Mouse (Mus musculus) lung, embryonic 14.5 days (tissue): ENCODE measurements around the gene F2r. TPM values are rescaled to one million over a fixed set of nuclear protein-coding genes. Genes with fewer than 3 reads are reported as not detected.

ENCODE experiments used
- ATAC-seq: fragments of 200-750 bp; cut with Nextera tagmentation; 2 replicates; pipeline ENCODE4 v1.8.0; 2017; ENCODE audit warnings: mild to moderate bottlenecking, moderate TSS enrichment, moderate library complexity; ENCODE audit not compliant: insufficient read depth
- DNase-seq: peaks from one replicate; pipeline ENCODE4 v3.0.0-alpha.2; 2015
- H3K27ac ChIP-seq: fragments of 300-500 bp; sonication (generic); 2 replicates; pipeline ENCODE4 v1.5.1; 2014; ENCODE audit warnings: low read depth, mild to moderate bottlenecking, moderate library complexity
- H3K27me3 ChIP-seq: fragments of 300-500 bp; sonication (generic); 2 replicates; pipeline ENCODE4 v1.6.1; 2014; ENCODE audit warnings: low read length, control low read depth; ENCODE audit not compliant: insufficient read depth
- H3K36me3 ChIP-seq: fragments of 300-500 bp; sonication (generic); 2 replicates; pipeline ENCODE4 v1.6.1; 2014; ENCODE audit warnings: control low read depth; ENCODE audit not compliant: insufficient read depth
- H3K4me1 ChIP-seq: fragments of 300-500 bp; sonication (generic); 2 replicates; pipeline ENCODE4 v1.6.1; 2014; ENCODE audit warnings: antibody characterized with exemption, control low read depth; ENCODE audit not compliant: insufficient read depth
- H3K4me2 ChIP-seq: fragments of 300-500 bp; sonication (generic); 2 replicates; pipeline ENCODE4 v1.6.1; 2014; ENCODE audit warnings: mild to moderate bottlenecking
- H3K4me3 ChIP-seq: fragments of 300-500 bp; sonication (generic); 2 replicates; pipeline ENCODE4 v1.5.1; 2014; ENCODE audit warnings: low read depth, low read length
- H3K9ac ChIP-seq: fragments of 300-500 bp; sonication (generic); 2 replicates; pipeline ENCODE4 v1.6.1; 2014
- H3K9me3 ChIP-seq: fragments of 300-500 bp; sonication (generic); 2 replicates; pipeline ENCODE4 v1.6.1; 2016; ENCODE audit warnings: low read depth, low read length, control low read depth
- CTCF ChIP-seq: IDR thresholded peaks from 2 replicates; pipeline ENCODE4 v1.5.1; 2016; ENCODE audit warnings: antibody characterized with exemption, low read depth
- whole genome bisulfite sequencing: fragments of 180-500 bp; shearing (Covaris S2); extraction: QIAGEN DNeasy Blood & Tissue Kit; methylation state at CpG from one replicate; pipeline ENCODE4 v1.1.7; 2014; 5-methylcytosine and 5-hydroxymethylcytosine counted together
- polyA plus RNA-seq: library from polyadenylated mRNA; unstranded; fragments of >200 nt; fragmentation: Nextera tagmentation; extraction: Ambion mirVana; gene quantifications from 2 replicates; pipeline ENCODE4 v1.2.1, GENCODE M21; 2014

F2r gene
- polyA plus RNA-seq, 1 experiment from 2014 or later: 109 TPM

DNA sequence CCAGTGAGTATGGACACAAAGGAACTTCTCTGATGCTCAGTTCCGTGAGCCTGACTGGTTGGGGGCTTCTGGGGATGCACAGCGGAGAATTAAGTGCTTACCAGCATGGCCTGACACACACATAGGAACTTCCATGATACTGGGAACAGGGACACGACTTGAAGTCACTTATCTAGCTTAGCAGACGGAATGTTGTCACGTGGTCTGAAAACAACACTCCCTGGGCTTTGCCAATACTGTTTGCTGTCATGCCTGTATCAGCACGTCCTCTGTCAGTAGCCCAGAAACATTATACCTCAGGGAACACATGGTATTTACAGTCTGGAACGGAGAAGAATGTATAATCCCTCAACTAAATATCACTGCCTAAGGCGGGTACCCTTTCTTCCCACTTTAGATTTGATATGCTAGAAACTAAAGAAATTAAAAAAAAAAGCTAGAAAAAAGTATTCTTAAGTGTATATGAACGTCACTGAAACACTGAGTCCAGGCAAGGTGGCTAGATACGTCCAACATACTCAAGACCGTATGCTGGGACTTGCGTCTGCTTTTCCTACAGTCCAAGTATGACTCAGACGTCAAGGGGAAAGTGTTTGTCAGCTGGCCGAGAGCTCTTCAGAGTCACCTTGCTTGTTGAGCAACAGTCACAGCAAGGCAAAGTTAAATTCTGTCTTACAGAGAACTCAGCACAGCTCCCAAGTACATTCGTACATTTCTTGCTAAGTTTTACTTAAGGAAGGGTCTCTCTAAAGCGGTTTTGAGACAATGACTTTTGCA is 7.3 kb downstream of the F2r start:
- H3K4me2 ChIP-seq: no peak overlapping the region
- no peaks in the 10 kb centered on the region for H3K27me3 ChIP-seq
- no peaks in the 10 kb centered on the region for H3K9me3 ChIP-seq
- ATAC-seq (peak; percentile 52; the same call in 1 of the 2 replicates), DNase-seq (no peak)
- H3K27ac ChIP-seq: no peak overlapping the region
- H3K4me1 ChIP-seq: peaks cover 5% of the 10 kb centered on the region; the same call in 1 of the 2 replicates
- H3K36me3 ChIP-seq: peaks cover 12% of the 10 kb centered on the region
- H3K4me3 ChIP-seq: no peak overlapping the region
- H3K9ac ChIP-seq: no peak overlapping the region
- no peak for TF ChIP-seq CTCF
- WGBS: 65% methylated on average over 16 of the region's 16 CpGs

DNA sequence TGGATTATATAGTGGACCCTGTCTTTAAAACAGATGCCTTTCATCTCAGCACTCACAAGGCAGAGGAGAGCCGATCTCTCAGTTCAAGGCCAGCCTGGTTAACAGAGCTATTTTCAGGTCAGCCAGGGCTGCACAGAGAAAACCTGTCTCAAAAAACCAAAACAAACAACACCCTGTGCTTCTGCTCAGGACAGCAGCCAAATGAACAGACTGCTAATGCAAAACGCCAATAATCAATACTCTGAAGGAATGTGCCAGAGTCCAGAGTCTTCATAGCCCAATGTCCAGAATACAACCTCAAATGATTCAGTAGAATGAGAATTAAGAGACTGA is 9.2 kb downstream of the F2r start:
- Histone ChIP-seq H3K9me3 (no peaks in the 10 kb centered on the region), H3K4me3 (no peak overlapping the region), H3K27ac (no peak overlapping the region), H3K9ac (no peak overlapping the region), H3K36me3 (peaks cover 22% of the 10 kb centered on the region), H3K4me1 (no peaks in the 10 kb centered on the region), H3K4me2 (no peak overlapping the region), H3K27me3 (no peaks in the 10 kb centered on the region)
- TF ChIP-seq CTCF: no peak
- WGBS: 78% methylated on average over 2 of the region's 2 CpGs
- ATAC-seq: no peak
- no peak for DNase-seq

DNA sequence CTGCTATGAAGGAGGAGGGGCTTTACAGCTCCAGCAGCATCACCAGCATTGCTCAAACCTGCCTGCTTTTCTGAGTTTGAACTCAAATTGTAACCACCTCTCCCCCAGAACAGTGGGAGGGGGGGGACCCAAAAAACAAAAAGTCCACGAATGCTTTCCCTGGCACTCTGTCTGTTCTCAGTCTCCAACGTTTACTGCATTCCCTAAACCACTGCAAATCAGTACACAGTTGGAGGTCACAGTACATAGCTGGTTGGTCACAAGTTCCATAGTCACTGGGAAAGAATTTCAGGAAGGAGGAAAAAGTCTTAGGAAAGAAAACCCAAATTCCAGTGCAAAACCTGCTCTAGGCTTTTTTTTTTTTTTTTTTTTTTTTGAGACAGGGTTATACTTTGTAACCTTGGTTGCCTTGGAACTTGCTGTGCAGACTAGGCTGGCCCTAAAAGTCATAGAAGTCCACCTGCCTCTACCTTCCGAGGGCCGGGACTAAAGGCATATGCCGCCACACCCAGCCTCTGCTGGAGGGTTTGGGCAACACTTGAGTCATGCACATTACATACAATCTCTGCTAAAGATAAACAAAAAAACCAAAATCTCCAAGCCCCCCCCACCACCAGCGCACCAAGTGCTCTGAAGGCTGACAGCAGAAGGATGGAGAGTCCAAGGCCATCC is 9.7 kb downstream of the F2r start:
- peaks cover 27% of the 10 kb centered on the region for H3K36me3 ChIP-seq
- no peaks in the 10 kb centered on the region for H3K27me3 ChIP-seq
- no peak overlapping the region for H3K9ac ChIP-seq
- WGBS: 72% methylated on average over 6 of the region's 6 CpGs
- H3K4me1 ChIP-seq: no peaks in the 10 kb centered on the region
- no peak overlapping the region for H3K27ac ChIP-seq
- H3K4me2 ChIP-seq: no peak overlapping the region
- no peaks in the 10 kb centered on the region for H3K9me3 ChIP-seq
- no peak for ATAC-seq
- no peak for TF ChIP-seq CTCF
- DNase-seq: no peak
- H3K4me3 ChIP-seq: no peak overlapping the region

DNA sequence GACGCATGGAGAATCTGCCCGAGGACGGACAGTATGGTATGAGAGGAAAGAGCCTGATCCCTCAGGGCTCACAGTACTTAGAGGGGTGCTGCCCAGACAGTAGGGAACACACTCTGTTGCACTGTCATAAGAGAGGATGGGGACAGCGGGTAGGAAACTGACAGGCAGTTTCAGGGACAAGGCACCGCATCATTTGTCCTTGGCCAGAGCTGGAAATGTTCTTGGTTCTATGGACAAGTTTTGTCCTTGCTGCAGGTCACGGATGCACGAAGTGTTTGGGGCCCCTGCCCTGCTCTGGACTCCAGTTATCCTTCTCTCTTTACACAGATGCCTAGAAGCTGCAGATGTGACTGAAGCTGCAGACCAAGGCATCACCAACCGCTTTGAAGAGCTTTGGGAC is 11.3 kb downstream of the F2r start:
- DNase-seq (no peak), ATAC-seq (no peak)
- Histone ChIP-seq H3K9me3 (no peaks in the 10 kb centered on the region), H3K27ac (no peak overlapping the region), H3K4me2 (no peak overlapping the region), H3K27me3 (no peaks in the 10 kb centered on the region), H3K4me3 (no peak overlapping the region), H3K36me3 (peaks cover 34% of the 10 kb centered on the region), H3K4me1 (no peaks in the 10 kb centered on the region), H3K9ac (no peak overlapping the region)
- no peak for TF ChIP-seq CTCF
- WGBS: 89% methylated on average over 8 of the region's 8 CpGs

DNA sequence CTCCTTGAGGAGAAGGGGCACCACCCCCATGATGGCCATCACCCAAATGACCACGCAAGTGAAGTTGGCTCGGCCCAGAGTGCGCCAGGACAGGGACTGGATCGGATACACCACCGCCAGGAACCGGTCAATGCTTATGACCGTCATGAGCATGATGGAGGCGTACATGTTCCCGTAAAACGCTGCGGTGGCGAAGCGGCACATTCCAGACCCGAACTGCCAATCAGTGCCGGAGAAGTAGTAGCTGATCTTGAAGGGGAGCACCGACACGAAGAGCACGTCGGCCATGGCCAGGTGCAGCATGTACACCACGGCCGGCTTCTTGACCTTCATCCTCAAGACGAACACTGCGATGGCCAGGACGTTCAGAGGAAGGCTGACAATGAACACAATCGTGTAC is 14.0 kb downstream of the F2r start:
- no peak for ATAC-seq
- H3K36me3 ChIP-seq: peaks cover 40% of the 10 kb centered on the region
- no peak overlapping the region for H3K4me2 ChIP-seq
- WGBS: 95% methylated on average over 25 of the region's 25 CpGs
- H3K4me3 ChIP-seq: no peak overlapping the region
- no peak for DNase-seq
- no peaks in the 10 kb centered on the region for H3K4me1 ChIP-seq
- TF ChIP-seq CTCF: no peak
- no peaks in the 10 kb centered on the region for H3K9me3 ChIP-seq
- no peak overlapping the region for H3K9ac ChIP-seq
- H3K27me3 ChIP-seq: no peaks in the 10 kb centered on the region
- no peak overlapping the region for H3K27ac ChIP-seq

DNA sequence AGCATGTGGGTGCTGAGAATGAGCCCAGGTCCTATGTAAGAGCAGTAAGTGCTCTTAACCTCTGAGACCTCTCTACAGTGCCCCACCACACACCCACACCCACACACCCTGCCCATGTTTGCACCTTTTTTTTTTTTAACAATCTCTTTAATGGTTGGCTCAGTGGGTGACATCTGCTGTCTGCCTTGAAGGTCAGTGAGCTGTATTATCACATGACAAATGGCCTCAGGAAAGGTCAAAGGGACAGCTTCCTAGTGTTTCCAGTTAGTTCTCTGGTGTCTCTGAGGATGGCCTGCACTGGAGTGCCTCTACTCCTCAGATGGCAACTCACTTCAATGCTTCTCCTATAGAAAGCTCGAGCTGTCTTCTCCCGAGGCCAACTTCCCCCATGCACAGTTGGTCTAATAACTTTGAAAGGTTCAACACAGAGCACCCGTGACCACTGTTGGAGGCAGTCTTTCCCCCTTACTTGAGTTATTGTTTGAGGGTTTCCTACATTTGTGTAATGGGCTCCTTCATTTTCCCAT is 18.4 kb downstream of the F2r start:
- Histone ChIP-seq H3K9ac (no peak overlapping the region), H3K36me3 (peaks cover 36% of the 10 kb centered on the region), H3K4me1 (no peaks in the 10 kb centered on the region), H3K27ac (no peak overlapping the region), H3K9me3 (no peaks in the 10 kb centered on the region), H3K4me2 (no peak overlapping the region), H3K27me3 (no peaks in the 10 kb centered on the region), H3K4me3 (no peak overlapping the region)
- no peak for DNase-seq
- WGBS: 63% methylated on average over 3 of the region's 3 CpGs
- no peak for TF ChIP-seq CTCF
- no peak for ATAC-seq

DNA sequence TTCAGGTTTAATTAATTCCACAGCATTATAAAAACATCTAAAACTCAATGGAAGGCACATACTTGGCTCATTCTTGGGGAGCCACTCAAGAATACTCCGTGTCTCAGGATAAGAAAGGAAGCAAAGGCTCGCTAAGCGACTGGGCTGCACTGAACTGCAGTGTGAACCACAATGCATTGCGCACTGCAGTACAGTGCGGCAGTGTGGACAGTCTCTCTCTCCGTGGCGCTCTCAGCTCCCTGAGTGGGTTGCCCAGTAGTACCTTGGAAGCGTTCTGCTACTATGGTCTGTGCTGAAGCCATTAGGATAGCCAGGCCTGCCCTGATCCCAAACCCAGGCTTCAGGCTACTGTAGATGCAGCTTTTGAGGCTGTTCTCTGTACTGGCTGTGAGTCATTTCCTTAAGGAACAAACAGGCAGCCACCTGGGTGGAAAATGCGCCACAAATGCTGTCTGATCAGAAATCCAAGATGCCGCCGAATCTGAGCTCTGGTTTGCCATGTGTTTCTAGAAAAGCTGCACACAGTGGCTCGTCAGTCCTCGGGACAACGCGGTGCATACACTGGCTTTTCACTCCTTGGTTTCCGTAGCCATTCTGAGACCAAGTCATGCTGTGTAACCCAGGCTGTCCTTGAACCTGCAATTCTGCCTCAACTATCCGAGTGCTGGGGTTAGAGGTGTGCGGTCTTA is 19.9 kb downstream of the F2r start:
- Histone ChIP-seq H3K36me3 (peaks cover 21% of the 10 kb centered on the region), H3K27ac (no peak overlapping the region), H3K9me3 (no peaks in the 10 kb centered on the region), H3K4me3 (no peak overlapping the region), H3K27me3 (no peaks in the 10 kb centered on the region), H3K4me1 (no peaks in the 10 kb centered on the region), H3K4me2 (no peak overlapping the region), H3K9ac (no peak overlapping the region)
- ATAC-seq (peak; percentile 38; the same call in 1 of the 2 replicates), DNase-seq (no peak)
- no peak for TF ChIP-seq CTCF
- 77% methylated on average over 18 of the region's 18 CpGs for WGBS
